Mouse (Mus musculus) kidney, adult 2 months (tissue): ENCODE measurements around the gene Fxr2.

Experiments
- CTCF ChIP-seq: fragments of 200-500 bp; conservative IDR thresholded peaks from 2 replicates; pipeline ENCODE4 v1.5.1; 2011; ENCODE audit warnings: low read depth, mild to moderate bottlenecking, control low read depth, low read length, moderate library complexity, mixed read lengths; ENCODE audit not compliant: insufficient read depth, insufficient read length
- POLR2A ChIP-seq: fragments of 200-500 bp; IDR thresholded peaks from one replicate; pipeline ENCODE4 v1.6.1; 2011; ENCODE audit warnings: low read depth, low read length, control low read depth

- no peak for TF ChIP-seq CTCF
- TF ChIP-seq POLR2A, result no peak
These were observed 60.1 kb downstream of the Fxr2 start for GRCm38 (mm10) chr11:69692863-69693262.
